ENCODE assay signal across 9 mouse cellular contexts in the genomic region with DNA sequence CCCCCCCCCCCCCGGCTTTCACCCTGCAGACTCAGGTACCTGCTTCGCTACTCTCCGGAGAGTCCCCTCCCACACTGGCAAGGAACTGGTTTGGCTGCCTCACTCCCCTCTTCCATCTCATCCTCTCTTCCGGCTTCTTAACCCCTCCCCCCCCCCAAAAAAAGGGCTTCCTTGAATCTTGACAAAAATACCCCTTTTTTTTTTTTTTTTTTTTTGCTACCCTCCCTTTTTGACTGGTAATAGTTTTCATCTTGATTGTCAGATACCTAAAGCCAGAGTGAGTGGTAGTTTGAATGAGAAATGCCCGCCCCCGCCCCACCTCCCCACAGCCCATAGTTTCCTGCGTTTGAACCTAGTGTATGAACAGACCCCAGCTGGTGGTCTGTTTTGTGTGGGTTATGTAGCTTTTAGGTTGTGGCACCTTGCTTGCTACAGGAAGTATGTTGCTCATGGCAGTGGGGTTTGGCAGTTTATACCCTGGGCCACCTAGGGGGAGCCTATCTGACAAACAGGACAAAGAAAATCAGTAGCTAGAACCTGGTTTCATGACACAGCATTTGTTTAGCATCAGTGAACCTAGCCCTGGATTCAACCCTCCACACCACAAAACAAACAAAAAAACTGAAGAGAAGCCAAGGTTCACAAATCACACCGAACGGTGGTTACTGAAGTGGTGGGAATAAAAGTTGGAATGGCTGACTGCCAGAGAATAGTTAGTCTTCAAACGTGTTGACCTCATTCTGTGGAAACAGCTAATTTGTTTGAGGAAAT. TPM values are rescaled to one million over a fixed set of nuclear protein-coding genes. Genes with fewer than 3 reads are reported as not detected.
DNase-seq lines count a peak whose midpoint lies in the region; ATAC-seq and TF ChIP-seq lines count a peak whose summit lies in the region.
"Had no signal": no experiment of that assay in that cellular context is flagged by ENCODE, and none has a peak within 500 bp of the region (broad histone marks: within the 10 kb centered on the region; RNA-seq: fewer than 3 reads in every experiment).

No protein-coding gene starts in this region.

- DNase-seq in heart, postnatal 10 days: no peak
- DNase-seq in lung, embryonic 14.5 days: peak; percentile 74
- DNase-seq in ovary, postnatal 10 days (ENCODE audit: low spot score): no peak

- no peak for ATAC-seq in heart, embryonic 11.5 days (replicated peaks; ENCODE audit: insufficient number of reproducible peaks, low FRiP score, low TSS enrichment)
- ATAC-seq in embryonic facial prominence, embryonic 12.5 days (ENCODE audit: insufficient number of reproducible peaks, insufficient read depth, low FRiP score, low TSS enrichment): no peak
- peak; percentile 7; the same call in 1 of the 2 replicates for ATAC-seq in intestine, postnatal 0 days
- no peak for ATAC-seq in lung, embryonic 14.5 days (ENCODE audit: insufficient read depth)
- ATAC-seq in stomach, embryonic 16.5 days (ENCODE audit: insufficient read depth, low FRiP score): peak; percentile 1; the same call in 1 of the 2 replicates
- no peak for ATAC-seq in megakaryocyte-erythroid progenitor cell, adult 5-6 weeks (replicated peaks; ENCODE audit: low FRiP score, low TSS enrichment, poor library complexity, severe bottlenecking)

- peak; percentile 37; the same call in 1 of the 2 replicates for TF ChIP-seq CTCF in intestine, postnatal 0 days (IDR thresholded peaks at IDR 0.05; ENCODE audit: low read depth)
- TF ChIP-seq CTCF in lung, embryonic 14.5 days (IDR thresholded peaks at IDR 0.05; ENCODE audit: low read depth): peak; percentile 32

- peak overlapping the region; percentile 82 for H3K4me2 ChIP-seq in heart, embryonic 11.5 days
- peak overlapping the region; percentile 66 for H3K4me2 ChIP-seq in embryonic facial prominence, embryonic 12.5 days (replicated peaks)
- peak overlapping the region; percentile 86 for H3K4me2 ChIP-seq in intestine, postnatal 0 days (replicated peaks; ENCODE audit: low read depth)
- peak overlapping the region; percentile 74 for H3K4me2 ChIP-seq in lung, embryonic 14.5 days
- H3K4me2 ChIP-seq in stomach, embryonic 16.5 days (ENCODE audit: low read depth, low read length): peak overlapping the region; percentile 84

- H3K9ac ChIP-seq in heart, embryonic 11.5 days (ENCODE audit: low read depth, low read length): no peak overlapping the region
- no peak overlapping the region for H3K9ac ChIP-seq in embryonic facial prominence, embryonic 12.5 days
- no peak overlapping the region for H3K9ac ChIP-seq in intestine, postnatal 0 days (ENCODE audit: low read depth, low read length)
- 0 out of 2 replicates have a peak overlapping the region, but pooled peaks have one; percentile 59 for H3K9ac ChIP-seq in lung, embryonic 14.5 days
- peak overlapping the region; percentile 24; the same call in 1 of the 2 replicates for H3K9ac ChIP-seq in stomach, embryonic 16.5 days (ENCODE audit: low read length)

- H3K27me3 ChIP-seq in heart, embryonic 11.5 days (ENCODE audit: control insufficient read depth, insufficient read depth, low read length): peaks cover 4% of the 10 kb centered on the region; the same call in 1 of the 2 replicates
- peaks cover 16% of the 10 kb centered on the region; the same call in 1 of the 2 replicates for H3K27me3 ChIP-seq in embryonic facial prominence, embryonic 12.5 days
- no peaks in the 10 kb centered on the region for H3K27me3 ChIP-seq in intestine, postnatal 0 days (replicated peaks; ENCODE audit: control insufficient read depth, insufficient read depth, low read length)
- no peaks in the 10 kb centered on the region for H3K27me3 ChIP-seq in lung, embryonic 14.5 days (ENCODE audit: insufficient read depth, low read length)
- H3K27me3 ChIP-seq in stomach, embryonic 16.5 days (ENCODE audit: control insufficient read depth, insufficient read depth, low read length): no peaks in the 10 kb centered on the region

- 18% methylated on average over 8 of the region's 10 CpGs for WGBS in heart, embryonic 11.5 days (ENCODE audit: insufficient replicate concordance)
- WGBS in embryonic facial prominence, embryonic 12.5 days: 25% methylated on average over 10 of the region's 10 CpGs
- 10% methylated on average over 9 of the region's 10 CpGs for WGBS in intestine, postnatal 0 days
- 10% methylated on average over 9 of the region's 10 CpGs for WGBS in lung, embryonic 14.5 days
- 17% methylated on average over 9 of the region's 10 CpGs for WGBS in stomach, embryonic 16.5 days

- peak overlapping the region; percentile 38 for H3K4me3 ChIP-seq in heart, embryonic 11.5 days (ENCODE audit: low read depth, low read length)
- peak overlapping the region; percentile 26 for H3K4me3 ChIP-seq in embryonic facial prominence, embryonic 12.5 days
- peak overlapping the region; percentile 55 for H3K4me3 ChIP-seq in intestine, postnatal 0 days (ENCODE audit: low read depth, low read length)
- H3K4me3 ChIP-seq in lung, embryonic 14.5 days (ENCODE audit: low read depth, low read length): peak overlapping the region; percentile 41
- peak overlapping the region; percentile 47 for H3K4me3 ChIP-seq in stomach, embryonic 16.5 days (replicated peaks; ENCODE audit: low read length)

- H3K27ac ChIP-seq in heart, embryonic 11.5 days (ENCODE audit: low read depth, low read length): 0 out of 2 replicates have a peak overlapping the region, but pooled peaks have one; percentile 35
- H3K27ac ChIP-seq in embryonic facial prominence, embryonic 12.5 days: no peak overlapping the region
- H3K27ac ChIP-seq in intestine, postnatal 0 days (ENCODE audit: low read depth, low read length): peak overlapping the region; percentile 55; the same call in 1 of the 2 replicates
- peak overlapping the region; percentile 80 for H3K27ac ChIP-seq in lung, embryonic 14.5 days (ENCODE audit: low read depth)
- peak overlapping the region; percentile 73 for H3K27ac ChIP-seq in stomach, embryonic 16.5 days (ENCODE audit: low read length)

- intact Hi-C loops in heart, postnatal 10 days (cut with DNase I): loop anchor here (2.0 to 5.0 kb wide), 2 partner anchors 63 to 74 kb away; a partner anchor contains a TSS

- H3K9me3 ChIP-seq in heart, embryonic 11.5 days (replicated peaks; ENCODE audit: control insufficient read depth, low read length): no peaks in the 10 kb centered on the region
- H3K9me3 ChIP-seq in embryonic facial prominence, embryonic 12.5 days: no peaks in the 10 kb centered on the region
- H3K9me3 ChIP-seq in intestine, postnatal 0 days (ENCODE audit: control insufficient read depth): no peaks in the 10 kb centered on the region
- H3K9me3 ChIP-seq in lung, embryonic 14.5 days (ENCODE audit: low read depth, low read length): no peaks in the 10 kb centered on the region
- no peaks in the 10 kb centered on the region for H3K9me3 ChIP-seq in stomach, embryonic 16.5 days (replicated peaks; ENCODE audit: control insufficient read depth, low read length)

- peaks cover 31% of the 10 kb centered on the region for H3K4me1 ChIP-seq in heart, embryonic 11.5 days (ENCODE audit: control insufficient read depth, insufficient read depth, low read length)
- peaks cover 27% of the 10 kb centered on the region; the same call in 1 of the 2 replicates for H3K4me1 ChIP-seq in embryonic facial prominence, embryonic 12.5 days
- no peaks in the 10 kb centered on the region for H3K4me1 ChIP-seq in intestine, postnatal 0 days (replicated peaks; ENCODE audit: control insufficient read depth, insufficient read depth, low read length)
- peaks cover 23% of the 10 kb centered on the region for H3K4me1 ChIP-seq in lung, embryonic 14.5 days (ENCODE audit: insufficient read depth)
- H3K4me1 ChIP-seq in stomach, embryonic 16.5 days (ENCODE audit: control insufficient read depth, insufficient read depth, low read length): peaks cover 22% of the 10 kb centered on the region

- H3K36me3 ChIP-seq in heart, embryonic 11.5 days (ENCODE audit: control insufficient read depth, insufficient read depth, low read length): no peaks in the 10 kb centered on the region
- no peaks in the 10 kb centered on the region for H3K36me3 ChIP-seq in embryonic facial prominence, embryonic 12.5 days
- H3K36me3 ChIP-seq in intestine, postnatal 0 days (ENCODE audit: control insufficient read depth, insufficient read depth): no peaks in the 10 kb centered on the region
- H3K36me3 ChIP-seq in lung, embryonic 14.5 days (ENCODE audit: insufficient read depth): no peaks in the 10 kb centered on the region
- H3K36me3 ChIP-seq in stomach, embryonic 16.5 days (ENCODE audit: control insufficient read depth, insufficient read depth, low read length): no peaks in the 10 kb centered on the region

RNA-seq across cellular contexts. Expression of a gene that starts 1.3 kb away (rescaled TPM):
- 8.7 and 8.8 TPM in 2 replicates for polyA plus RNA-seq in heart, embryonic 11.5 days (2014; fragmentation: Nextera tagmentation; extraction: Ambion mirVana)
- 10 to 100 TPM; 10.1 to 12.7 TPM for total RNA-seq in heart, postnatal 10 days (2021)
- 9.6 and 12.0 TPM in 2 replicates for polyA plus RNA-seq in embryonic facial prominence, embryonic 12.5 days (2016; fragmentation: Nextera tagmentation; extraction: Ambion mirVana)
- polyA plus RNA-seq in intestine, postnatal 0 days (2015; fragmentation: Nextera tagmentation; extraction: Ambion mirVana): 74.4 and 81.5 TPM in 2 replicates
- polyA plus RNA-seq in lung, embryonic 14.5 days (2014; fragmentation: Nextera tagmentation; extraction: Ambion mirVana): 28.0 and 29.8 TPM in 2 replicates
- polyA plus RNA-seq in stomach, embryonic 16.5 days (2015; fragmentation: Nextera tagmentation; extraction: Ambion mirVana): 64.8 and 76.9 TPM in 2 replicates
- 9.3 and 15.1 TPM in 2 replicates for total RNA-seq in megakaryocyte-erythroid progenitor cell, adult 5-6 weeks (2014; fragmentation: Nextera tagmentation)
- 10.0 and 24.9 TPM in 2 replicates for total RNA-seq in megakaryocyte-erythroid progenitor cell, adult 5-6 weeks (2017)

RNA-seq across cellular contexts. Expression of a gene that starts 13.6 kb away (rescaled TPM):
- polyA plus RNA-seq in heart, embryonic 11.5 days (2014; fragmentation: Nextera tagmentation; extraction: Ambion mirVana): not detected in 2 replicates
- total RNA-seq in heart, postnatal 10 days (2021): not detected
- polyA plus RNA-seq in embryonic facial prominence, embryonic 12.5 days (2016; fragmentation: Nextera tagmentation; extraction: Ambion mirVana): not detected in 2 replicates
- polyA plus RNA-seq in intestine, postnatal 0 days (2015; fragmentation: Nextera tagmentation; extraction: Ambion mirVana): not detected in 2 replicates
- not detected in 2 replicates for polyA plus RNA-seq in lung, embryonic 14.5 days (2014; fragmentation: Nextera tagmentation; extraction: Ambion mirVana)
- not detected in 2 replicates for polyA plus RNA-seq in stomach, embryonic 16.5 days (2015; fragmentation: Nextera tagmentation; extraction: Ambion mirVana)
- total RNA-seq in megakaryocyte-erythroid progenitor cell, adult 5-6 weeks (2014; fragmentation: Nextera tagmentation): not detected in 2 replicates
- total RNA-seq in megakaryocyte-erythroid progenitor cell, adult 5-6 weeks (2017): 0.65 TPM in 1 of 2 replicates, not detected in the other
- polyA plus RNA-seq: brain, embryonic 14.5 days had no signal

RNA-seq across cellular contexts. Expression of a gene that starts 24.1 kb away (rescaled TPM):
- 2,705 and 2,898 TPM in 2 replicates for polyA plus RNA-seq in heart, embryonic 11.5 days (2014; fragmentation: Nextera tagmentation; extraction: Ambion mirVana)
- 100 to 1,000 TPM; 321 to 324 TPM for total RNA-seq in heart, postnatal 10 days (2021)
- 1,615 and 1,742 TPM in 2 replicates for polyA plus RNA-seq in embryonic facial prominence, embryonic 12.5 days (2016; fragmentation: Nextera tagmentation; extraction: Ambion mirVana)
- 489 and 529 TPM in 2 replicates for polyA plus RNA-seq in intestine, postnatal 0 days (2015; fragmentation: Nextera tagmentation; extraction: Ambion mirVana)
- polyA plus RNA-seq in lung, embryonic 14.5 days (2014; fragmentation: Nextera tagmentation; extraction: Ambion mirVana): 2,116 and 2,356 TPM in 2 replicates
- polyA plus RNA-seq in stomach, embryonic 16.5 days (2015; fragmentation: Nextera tagmentation; extraction: Ambion mirVana): 1,459 and 1,538 TPM in 2 replicates
- 591 and 602 TPM in 2 replicates for total RNA-seq in megakaryocyte-erythroid progenitor cell, adult 5-6 weeks (2014; fragmentation: Nextera tagmentation)
- 419 and 579 TPM in 2 replicates for total RNA-seq in megakaryocyte-erythroid progenitor cell, adult 5-6 weeks (2017)

RNA-seq across cellular contexts. Expression of a gene that starts 37.6 kb away (rescaled TPM):
- polyA plus RNA-seq in heart, embryonic 11.5 days (2014; fragmentation: Nextera tagmentation; extraction: Ambion mirVana): 4.3 and 5.1 TPM in 2 replicates
- 1 to 10 TPM; 5.9 to 7.9 TPM for total RNA-seq in heart, postnatal 10 days (2021)
- polyA plus RNA-seq in embryonic facial prominence, embryonic 12.5 days (2016; fragmentation: Nextera tagmentation; extraction: Ambion mirVana): 11.0 TPM in 2 replicates
- 11.6 and 14.4 TPM in 2 replicates for polyA plus RNA-seq in intestine, postnatal 0 days (2015; fragmentation: Nextera tagmentation; extraction: Ambion mirVana)
- 23.5 and 24.8 TPM in 2 replicates for polyA plus RNA-seq in lung, embryonic 14.5 days (2014; fragmentation: Nextera tagmentation; extraction: Ambion mirVana)
- 20.6 and 20.8 TPM in 2 replicates for polyA plus RNA-seq in stomach, embryonic 16.5 days (2015; fragmentation: Nextera tagmentation; extraction: Ambion mirVana)
- 0.49 and 2.5 TPM in 2 replicates for total RNA-seq in megakaryocyte-erythroid progenitor cell, adult 5-6 weeks (2014; fragmentation: Nextera tagmentation)
- 1.4 and 2.1 TPM in 2 replicates for total RNA-seq in megakaryocyte-erythroid progenitor cell, adult 5-6 weeks (2017)

RNA-seq across cellular contexts. Expression of a gene that starts 54.7 kb away (rescaled TPM):
- polyA plus RNA-seq in heart, embryonic 11.5 days (2014; fragmentation: Nextera tagmentation; extraction: Ambion mirVana): 3.0 and 3.4 TPM in 2 replicates
- total RNA-seq in heart, postnatal 10 days (2021): 1 to 10 TPM; 1.9 to 3.0 TPM
- polyA plus RNA-seq in embryonic facial prominence, embryonic 12.5 days (2016; fragmentation: Nextera tagmentation; extraction: Ambion mirVana): 9.7 and 10.4 TPM in 2 replicates
- polyA plus RNA-seq in intestine, postnatal 0 days (2015; fragmentation: Nextera tagmentation; extraction: Ambion mirVana): 47.7 and 51.5 TPM in 2 replicates
- 18.9 and 19.8 TPM in 2 replicates for polyA plus RNA-seq in lung, embryonic 14.5 days (2014; fragmentation: Nextera tagmentation; extraction: Ambion mirVana)
- polyA plus RNA-seq in stomach, embryonic 16.5 days (2015; fragmentation: Nextera tagmentation; extraction: Ambion mirVana): 50.2 and 55.5 TPM in 2 replicates
- total RNA-seq in megakaryocyte-erythroid progenitor cell, adult 5-6 weeks (2014; fragmentation: Nextera tagmentation): 2.0 and 2.7 TPM in 2 replicates
- 3.0 TPM in 1 of 2 replicates, not detected in the other for total RNA-seq in megakaryocyte-erythroid progenitor cell, adult 5-6 weeks (2017)

Comparison
In these comparisons a context has a peak if more than half of its experiments do, and no peak if none do; other contexts are left out.
1. ATAC-seq: peak in intestine, postnatal 0 days (single experiment) and stomach, embryonic 16.5 days (single experiment); none in heart, embryonic 11.5 days (single experiment), embryonic facial prominence, embryonic 12.5 days (single experiment), lung, embryonic 14.5 days (single experiment) and megakaryocyte-erythroid progenitor cell, adult 5-6 weeks (single experiment).
2. H3K9ac ChIP-seq: peak in lung, embryonic 14.5 days (single experiment) and stomach, embryonic 16.5 days (single experiment); none in heart, embryonic 11.5 days (single experiment), embryonic facial prominence, embryonic 12.5 days (single experiment) and intestine, postnatal 0 days (single experiment).
3. Peak in every context shown above with its lines, with median percentiles within 50 percentile points of each other: H3K4me2 ChIP-seq and H3K4me3 ChIP-seq.